Mouse (Mus musculus): ENCODE data around the gene Fam124b.

GRCm38 (mm10) chr1:80167706-80168105 is 50.6 kb downstream of the Fam124b start:
- TF ChIP-seq CEBPB (IDR thresholded peaks at IDR 0.05; ENCODE audit: insufficient read depth, poor library complexity, severe bottlenecking): no peak
- no peak for TF ChIP-seq MYOG (IDR thresholded peaks at IDR 0.05; ENCODE audit: control insufficient read depth in 1 of 3, insufficient read depth in 1 of 3, insufficient read length in 2 of 3, low read depth in 2 of 3)
- TF ChIP-seq MAX (IDR thresholded peaks at IDR 0.05; ENCODE audit: low read depth): no peak
- no peak for TF ChIP-seq USF1 (IDR thresholded peaks at IDR 0.05; ENCODE audit: low read depth)
- no peak for TF ChIP-seq POLR2A (IDR thresholded peaks at IDR 0.05; ENCODE audit: insufficient read length, low read depth)
- no peak for TF ChIP-seq E2F4 (IDR thresholded peaks at IDR 0.05; ENCODE audit: insufficient read depth)
- TF ChIP-seq TCF3 (IDR thresholded peaks at IDR 0.05; ENCODE audit: insufficient read length, low read depth): no peak

Measured in myocyte (in vitro differentiated cells).